Mouse (Mus musculus) stomach, embryonic 16.5 days (tissue): ENCODE data around the gene Dnase2b. TPM values are rescaled to one million over a fixed set of nuclear protein-coding genes. Genes with fewer than 3 reads are reported as not detected.

Experiments
- ATAC-seq: fragments of 200-750 bp; cut with Nextera tagmentation; 2 replicates; pipeline ENCODE4 v1.8.0; 2017; ENCODE audit warnings: moderate number of reproducible peaks, moderate TSS enrichment; ENCODE audit not compliant: insufficient read depth, low FRiP score
- H3K27ac ChIP-seq: fragments of 300-500 bp; sonication (generic); 2 replicates; pipeline ENCODE4 v1.5.1; 2014; ENCODE audit warnings: low read length
- H3K27me3 ChIP-seq: fragments of 300-500 bp; sonication (generic); 2 replicates; pipeline ENCODE4 v1.6.1; 2014; ENCODE audit warnings: low read length, control low read depth, mixed read lengths; ENCODE audit not compliant: control insufficient read depth, insufficient read depth
- H3K36me3 ChIP-seq: fragments of 300-500 bp; sonication (generic); 2 replicates; pipeline ENCODE4 v1.6.1; 2014; ENCODE audit warnings: low read length; ENCODE audit not compliant: control insufficient read depth, insufficient read depth
- H3K4me1 ChIP-seq: fragments of 300-500 bp; sonication (generic); 2 replicates; pipeline ENCODE4 v1.6.1; 2014; ENCODE audit warnings: low read length, control low read depth, mixed read lengths; ENCODE audit not compliant: control insufficient read depth, insufficient read depth
- H3K4me2 ChIP-seq: fragments of 300-500 bp; sonication (generic); 2 replicates; pipeline ENCODE4 v1.6.1; 2014; ENCODE audit warnings: low read depth, low read length, mixed read lengths
- H3K4me3 ChIP-seq: fragments of 300-500 bp; sonication (generic); replicated peaks from 2 replicates; pipeline ENCODE4 v1.5.1; 2014; ENCODE audit warnings: mild to moderate bottlenecking, low read length
- H3K9ac ChIP-seq: fragments of 300-500 bp; sonication (generic); 2 replicates; pipeline ENCODE4 v1.6.1; 2014; ENCODE audit warnings: low read length
- H3K9me3 ChIP-seq: fragments of 300-500 bp; sonication (generic); replicated peaks from 2 replicates; pipeline ENCODE4 v1.6.1; 2016; ENCODE audit warnings: low read length, control low read depth; ENCODE audit not compliant: control insufficient read depth
- WGBS: fragments of 180-500 bp; shearing (Covaris S2); extraction: QIAGEN DNeasy Blood & Tissue Kit; methylation state at CpG from one replicate; pipeline ENCODE4 v1.1.7; 2014; 5-methylcytosine and 5-hydroxymethylcytosine counted together
- polyA plus RNA-seq: library from polyadenylated mRNA; unstranded; fragments of >200 nt; fragmentation: Nextera tagmentation; extraction: Ambion mirVana; gene quantifications from 2 replicates; pipeline ENCODE4 v1.2.1, GENCODE M21; 2015

Gene Dnase2b
- polyA plus RNA-seq, 1 experiment from 2014 or later = 0.28 TPM

GRCm38 (mm10) chr3:146651217-146651616, 35.8 kb upstream of the Dnase2b start, which contains the start of gene 4930503B20Rik:
Gene 4930503B20Rik, minus strand, starts transcription at chr3:146651317.
- 78% methylated on average over 3 of the region's 3 CpGs for WGBS
- Histone ChIP-seq H3K27me3 (no peaks in the 10 kb centered on the region), H3K4me2 (no peak within 1 kb of the TSS), H3K9me3 (no peaks in the 10 kb centered on the region), H3K9ac (no peak within 1 kb of the TSS), H3K4me3 (no peak within 1 kb of the TSS), H3K36me3 (no peaks in the 10 kb centered on the region), H3K4me1 (no peaks in the 10 kb centered on the region; the same call in 1 of the 2 replicates), H3K27ac (no peak within 1 kb of the TSS)
- no peak for ATAC-seq

GRCm38 (mm10) chr3:146650716-146651115, 35.3 kb upstream of the Dnase2b start:
- ATAC-seq = no peak
- H3K27me3 ChIP-seq = no peaks in the 10 kb centered on the region
- no peak overlapping the region for H3K4me2 ChIP-seq
- no peaks in the 10 kb centered on the region for H3K9me3 ChIP-seq
- WGBS = 76% methylated on average over 10 of the region's 10 CpGs
- H3K4me1 ChIP-seq = no peaks in the 10 kb centered on the region; the same call in 1 of the 2 replicates
- no peaks in the 10 kb centered on the region for H3K36me3 ChIP-seq
- H3K27ac ChIP-seq = no peak overlapping the region
- H3K4me3 ChIP-seq = no peak overlapping the region
- no peak overlapping the region for H3K9ac ChIP-seq

- 64% methylated on average over 10 of the region's 10 CpGs for WGBS
- H3K27me3 ChIP-seq = no peaks in the 10 kb centered on the region
- no peak overlapping the region for H3K4me3 ChIP-seq
- H3K9me3 ChIP-seq = no peaks in the 10 kb centered on the region
- H3K27ac ChIP-seq = no peak overlapping the region
- no peak overlapping the region for H3K9ac ChIP-seq
- no peaks in the 10 kb centered on the region for H3K36me3 ChIP-seq
- no peak for ATAC-seq
- H3K4me1 ChIP-seq = no peaks in the 10 kb centered on the region
- no peak overlapping the region for H3K4me2 ChIP-seq
These were observed 34.0 kb upstream of the Dnase2b start for GRCm38 (mm10) chr3:146649311-146649894.

GRCm38 (mm10) chr3:146641818-146642427, 26.5 kb upstream of the Dnase2b start:
- H3K27ac ChIP-seq = no peak overlapping the region
- no peaks in the 10 kb centered on the region for H3K9me3 ChIP-seq
- H3K36me3 ChIP-seq = no peaks in the 10 kb centered on the region
- H3K27me3 ChIP-seq = no peaks in the 10 kb centered on the region
- no peaks in the 10 kb centered on the region for H3K4me1 ChIP-seq
- WGBS = 41% methylated on average over 4 of the region's 4 CpGs
- no peak overlapping the region for H3K4me2 ChIP-seq
- no peak overlapping the region for H3K4me3 ChIP-seq
- no peak overlapping the region for H3K9ac ChIP-seq
- ATAC-seq = no peak

- Histone ChIP-seq H3K9me3 (no peaks in the 10 kb centered on the region), H3K27ac (no peak overlapping the region), H3K4me3 (no peak overlapping the region), H3K4me2 (no peak overlapping the region), H3K9ac (no peak overlapping the region), H3K4me1 (no peaks in the 10 kb centered on the region), H3K36me3 (no peaks in the 10 kb centered on the region), H3K27me3 (no peaks in the 10 kb centered on the region)
- 80% methylated on average over 5 of the region's 5 CpGs for whole genome bisulfite sequencing
- no peak for ATAC-seq
These were observed 17.1 kb upstream of the Dnase2b start for GRCm38 (mm10) chr3:146632506-146632905.

- H3K9me3 ChIP-seq = no peaks in the 10 kb centered on the region
- H3K4me1 ChIP-seq = no peaks in the 10 kb centered on the region
- no peak for ATAC-seq
- no peaks in the 10 kb centered on the region for H3K36me3 ChIP-seq
- 66% methylated on average over 8 of the region's 8 CpGs for WGBS
- no peak overlapping the region for H3K9ac ChIP-seq
- no peak overlapping the region for H3K27ac ChIP-seq
- H3K4me2 ChIP-seq = no peak overlapping the region
- no peaks in the 10 kb centered on the region for H3K27me3 ChIP-seq
- H3K4me3 ChIP-seq = no peak overlapping the region
These were observed 13.0 kb upstream of the Dnase2b start for GRCm38 (mm10) chr3:146628227-146628982.

- H3K4me3 ChIP-seq = no peak overlapping the region
- no peak overlapping the region for H3K27ac ChIP-seq
- no peaks in the 10 kb centered on the region for H3K36me3 ChIP-seq
- no peak overlapping the region for H3K9ac ChIP-seq
- no peaks in the 10 kb centered on the region for H3K4me1 ChIP-seq
- H3K9me3 ChIP-seq = no peaks in the 10 kb centered on the region
- no peaks in the 10 kb centered on the region for H3K27me3 ChIP-seq
- no peak overlapping the region for H3K4me2 ChIP-seq
- ATAC-seq = no peak
- WGBS = 81% methylated on average over 4 of the region's 4 CpGs
These were observed 10.4 kb upstream of the Dnase2b start for GRCm38 (mm10) chr3:146625766-146626165.

- 85% methylated on average over 11 of the region's 11 CpGs for WGBS
- no peaks in the 10 kb centered on the region for H3K27me3 ChIP-seq
- H3K4me3 ChIP-seq = no peak overlapping the region
- no peaks in the 10 kb centered on the region for H3K9me3 ChIP-seq
- no peak overlapping the region for H3K4me2 ChIP-seq
- H3K36me3 ChIP-seq = no peaks in the 10 kb centered on the region
- no peak for ATAC-seq
- no peak overlapping the region for H3K27ac ChIP-seq
- no peak overlapping the region for H3K9ac ChIP-seq
- H3K4me1 ChIP-seq = no peaks in the 10 kb centered on the region
These were observed 6.6 kb upstream of the Dnase2b start for GRCm38 (mm10) chr3:146621966-146622365.

- no peaks in the 10 kb centered on the region for H3K36me3 ChIP-seq
- H3K4me3 ChIP-seq = no peak overlapping the region
- WGBS = 83% methylated on average over 14 of the region's 14 CpGs
- no peaks in the 10 kb centered on the region for H3K9me3 ChIP-seq
- no peaks in the 10 kb centered on the region for H3K27me3 ChIP-seq
- ATAC-seq = no peak
- no peaks in the 10 kb centered on the region for H3K4me1 ChIP-seq
- no peak overlapping the region for H3K4me2 ChIP-seq
- H3K27ac ChIP-seq = no peak overlapping the region
- no peak overlapping the region for H3K9ac ChIP-seq
These were observed 5.3 kb upstream of the Dnase2b start for GRCm38 (mm10) chr3:146620555-146621249.
